Mouse (Mus musculus) hindbrain, embryonic 14.5 days (tissue): ENCODE measurements at regions not wholly inside any gene's neighbourhood (a gene's known extent, or its start where the extent isn't known, plus 50 kb on each side); places are given as distances from the start of the nearest gene placed in this dataset.

Experiments used
- ATAC-seq: fragments of 200-750 bp; cut with Nextera tagmentation; 2 replicates; pipeline ENCODE4 v1.8.0; 2017; ENCODE audit warnings: moderate number of reproducible peaks, mild to moderate bottlenecking, moderate TSS enrichment, moderate library complexity; ENCODE audit not compliant: low FRiP score
- DNase-seq: peaks from one replicate; pipeline ENCODE4 v3.0.0-alpha.2; 2015; ENCODE audit warnings: low spot score
- H3K27ac ChIP-seq: fragments of 300-500 bp; sonication (generic); 2 replicates; pipeline ENCODE4 v1.5.1; 2014; ENCODE audit warnings: mild to moderate bottlenecking, moderate library complexity
- H3K27me3 ChIP-seq: fragments of 300-500 bp; sonication (generic); 2 replicates; pipeline ENCODE4 v1.6.1; 2014; ENCODE audit warnings: mild to moderate bottlenecking, low read length, mixed read lengths; ENCODE audit not compliant: control insufficient read depth, insufficient read depth
- H3K36me3 ChIP-seq: fragments of 300-500 bp; sonication (generic); replicated peaks from 2 replicates; pipeline ENCODE4 v1.6.1; 2014; ENCODE audit not compliant: control insufficient read depth, insufficient read depth
- H3K4me1 ChIP-seq: fragments of 300-500 bp; sonication (generic); replicated peaks from 2 replicates; pipeline ENCODE4 v1.6.1; 2014; ENCODE audit warnings: antibody characterized with exemption, low read length, mixed read lengths; ENCODE audit not compliant: control insufficient read depth, insufficient read depth
- H3K4me2 ChIP-seq: fragments of 300-500 bp; sonication (generic); replicated peaks from 2 replicates; pipeline ENCODE4 v1.6.1; 2014; ENCODE audit warnings: mild to moderate bottlenecking, moderate library complexity
- H3K4me3 ChIP-seq: fragments of 300-500 bp; sonication (generic); replicated peaks from 2 replicates; pipeline ENCODE4 v1.5.1; 2014; ENCODE audit warnings: mild to moderate bottlenecking, low read length
- H3K9ac ChIP-seq: fragments of 300-500 bp; sonication (generic); 2 replicates; pipeline ENCODE4 v1.6.1; 2014
- H3K9me3 ChIP-seq: fragments of 300-500 bp; sonication (generic); 2 replicates; pipeline ENCODE4 v1.6.1; 2016; ENCODE audit warnings: low read length; ENCODE audit not compliant: control insufficient read depth
- WGBS: fragments of 180-500 bp; shearing (Covaris S2); extraction: QIAGEN DNeasy Blood & Tissue Kit; methylation state at CpG from one replicate; pipeline ENCODE4 v1.1.7; 2014; 5-methylcytosine and 5-hydroxymethylcytosine counted together

DNA sequence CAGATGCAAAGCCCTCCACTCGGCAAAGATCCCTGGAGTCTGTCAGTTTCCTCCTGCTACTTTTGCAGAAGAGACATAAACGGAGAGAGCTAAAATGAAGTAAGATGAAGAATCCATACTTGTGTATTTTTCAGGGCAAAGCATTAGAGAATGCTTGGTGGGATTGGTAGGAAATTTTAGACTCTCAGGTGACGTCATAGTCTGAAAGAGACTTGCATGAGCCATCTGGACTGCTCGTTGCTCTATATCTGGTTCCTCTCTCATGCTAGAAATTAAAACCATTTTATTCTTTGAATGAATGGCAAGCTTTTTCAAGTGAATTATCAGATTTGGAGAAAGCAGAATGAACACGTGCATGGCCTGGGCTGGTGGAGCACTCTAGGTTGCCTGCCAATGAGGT, 154.4 kb upstream of the Rnaseh2b start:
- no peak overlapping the region for H3K9ac ChIP-seq
- no peak for DNase-seq
- H3K36me3 ChIP-seq = no peaks in the 10 kb centered on the region
- no peak overlapping the region for H3K27ac ChIP-seq
- H3K9me3 ChIP-seq = no peaks in the 10 kb centered on the region
- no peaks in the 10 kb centered on the region for H3K4me1 ChIP-seq
- no peak for ATAC-seq
- 86% methylated on average over 5 of the region's 5 CpGs for WGBS
- no peak overlapping the region for H3K4me3 ChIP-seq
- H3K4me2 ChIP-seq = no peak overlapping the region
- no peaks in the 10 kb centered on the region for H3K27me3 ChIP-seq

DNA sequence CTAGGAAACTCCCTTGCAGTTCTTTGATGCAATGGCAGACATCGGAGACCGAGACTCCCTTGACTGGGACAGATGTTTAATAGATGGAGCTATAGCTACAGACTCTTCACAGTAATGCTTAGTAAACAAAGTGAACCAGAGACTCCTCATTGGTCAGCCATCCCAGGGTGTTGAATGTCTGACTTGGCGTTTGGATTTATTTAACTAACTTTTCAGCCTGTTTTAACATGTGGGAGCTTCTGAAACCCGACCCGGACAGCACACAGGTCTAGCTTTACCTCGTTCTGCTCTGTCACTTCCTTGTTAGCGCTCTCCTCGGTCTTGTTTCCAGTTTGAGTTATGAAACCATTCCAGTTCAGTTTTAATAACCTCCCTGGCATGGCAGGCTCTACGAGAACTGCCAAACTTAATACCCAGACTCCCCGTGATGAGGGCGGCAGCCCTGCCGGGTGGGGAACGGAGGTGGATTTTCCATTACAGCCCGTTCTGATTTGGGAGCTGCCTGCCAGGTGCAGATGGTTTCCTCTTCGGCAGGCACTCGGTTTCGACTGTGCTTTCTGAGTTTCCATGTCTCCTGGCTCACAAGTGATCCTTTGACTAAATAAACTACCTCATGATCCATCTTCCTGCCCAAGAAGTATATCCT, 147.9 kb upstream of the Rnaseh2b start:
- Histone ChIP-seq H3K4me3 (no peak overlapping the region), H3K27ac (no peak overlapping the region), H3K4me1 (no peaks in the 10 kb centered on the region), H3K36me3 (no peaks in the 10 kb centered on the region), H3K27me3 (no peaks in the 10 kb centered on the region), H3K4me2 (no peak overlapping the region), H3K9ac (no peak overlapping the region), H3K9me3 (no peaks in the 10 kb centered on the region)
- ATAC-seq = no peak
- no peak for DNase-seq
- WGBS = 87% methylated on average over 17 of the region's 17 CpGs

DNA sequence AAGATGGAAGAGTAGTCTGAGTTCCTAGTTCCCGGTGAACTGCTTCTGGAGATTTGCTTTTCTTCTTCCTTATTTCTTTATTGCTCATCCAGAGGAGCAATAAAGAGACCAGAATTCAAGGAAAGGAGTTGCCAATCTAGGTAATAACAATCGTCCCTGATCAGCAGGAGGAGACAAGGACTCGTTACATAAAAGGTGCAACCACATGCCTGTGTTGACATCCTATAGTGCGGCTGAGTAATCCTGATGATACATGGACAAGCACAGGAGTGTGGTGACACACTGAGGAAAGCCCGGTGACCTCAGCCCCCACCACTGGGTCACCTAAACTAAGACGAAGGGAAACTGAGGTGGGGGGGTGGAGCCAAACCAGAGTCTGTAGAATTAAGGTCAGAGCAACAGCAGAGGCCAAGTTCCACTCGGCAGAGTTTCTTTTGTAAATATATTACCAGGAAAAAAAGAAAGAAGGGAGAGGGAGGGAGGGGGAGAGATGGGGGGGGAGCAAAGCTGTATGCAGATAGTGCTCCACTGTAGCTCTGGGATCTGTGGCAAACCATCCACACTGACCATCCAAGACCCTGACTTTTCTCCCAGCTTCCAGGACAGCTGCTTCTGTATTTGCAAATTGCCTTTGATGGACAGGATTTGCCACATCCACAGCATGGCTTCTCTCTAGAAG, 135.2 kb upstream of the Rnaseh2b start:
- no peaks in the 10 kb centered on the region for H3K36me3 ChIP-seq
- no peaks in the 10 kb centered on the region for H3K9me3 ChIP-seq
- DNase-seq = no peak
- H3K9ac ChIP-seq = no peak overlapping the region
- no peak overlapping the region for H3K4me2 ChIP-seq
- no peak overlapping the region for H3K4me3 ChIP-seq
- 80% methylated on average over 7 of the region's 7 CpGs for WGBS
- H3K27me3 ChIP-seq = no peaks in the 10 kb centered on the region
- no peak overlapping the region for H3K27ac ChIP-seq
- ATAC-seq = no peak
- no peaks in the 10 kb centered on the region for H3K4me1 ChIP-seq

DNA sequence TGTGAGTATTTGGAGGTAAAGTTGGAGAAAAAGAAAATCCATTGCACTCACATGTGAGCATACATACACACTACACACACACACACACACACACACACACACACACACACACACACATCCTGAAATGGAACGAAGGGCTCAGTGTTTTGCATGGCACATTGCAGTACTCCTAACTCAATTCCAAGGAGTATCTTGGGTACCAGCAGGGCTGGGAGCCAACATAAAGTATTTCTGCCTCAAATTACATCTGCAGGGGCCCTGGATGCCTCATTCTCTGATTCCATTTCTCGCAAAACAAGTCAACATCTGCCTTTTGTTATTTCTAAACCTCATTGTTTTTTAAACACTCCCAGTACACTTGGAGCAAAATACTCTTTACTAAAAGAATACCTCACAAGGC, 132.7 kb upstream of the Rnaseh2b start:
- WGBS = 73% methylated on average over 2 of the region's 2 CpGs
- H3K9ac ChIP-seq = no peak overlapping the region
- no peak overlapping the region for H3K27ac ChIP-seq
- no peak for DNase-seq
- no peak overlapping the region for H3K4me3 ChIP-seq
- no peak overlapping the region for H3K4me2 ChIP-seq
- H3K27me3 ChIP-seq = no peaks in the 10 kb centered on the region
- no peaks in the 10 kb centered on the region for H3K36me3 ChIP-seq
- H3K4me1 ChIP-seq = no peaks in the 10 kb centered on the region
- no peak for ATAC-seq
- H3K9me3 ChIP-seq = no peaks in the 10 kb centered on the region

DNA sequence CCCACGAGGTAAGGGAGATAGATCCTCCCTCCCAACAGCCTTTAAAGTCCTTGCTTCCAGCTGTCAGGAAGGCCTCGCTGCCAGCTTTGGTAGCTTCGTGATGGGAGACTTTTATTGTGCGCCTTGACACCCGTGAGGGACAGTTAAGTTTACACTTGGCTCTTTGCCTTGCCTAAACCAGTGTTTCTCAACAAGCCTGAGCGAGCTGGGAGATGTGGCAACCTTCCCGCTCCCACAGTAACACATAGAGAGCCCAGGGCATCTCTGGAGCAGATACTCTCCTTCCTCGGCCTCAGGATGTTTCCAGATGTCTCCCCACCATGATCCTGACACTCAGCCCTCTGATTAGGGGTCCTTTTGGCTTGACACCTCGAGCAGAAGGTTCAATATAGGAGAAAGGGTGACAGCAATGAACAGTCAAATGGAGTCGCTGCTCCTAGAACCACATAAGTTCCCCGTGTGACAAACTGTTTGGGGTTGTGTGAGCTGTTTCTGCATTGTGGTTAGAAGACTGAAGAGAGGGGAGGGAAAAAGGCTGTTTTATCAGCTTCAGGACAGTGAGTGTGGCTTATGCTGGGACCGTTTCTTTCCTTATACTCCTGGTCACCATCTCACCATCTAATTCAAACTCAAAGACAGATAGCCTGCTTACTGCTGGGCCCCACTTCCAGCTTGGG, 129.1 kb upstream of the Rnaseh2b start:
- Histone ChIP-seq H3K27ac (no peak overlapping the region), H3K27me3 (no peaks in the 10 kb centered on the region), H3K4me1 (no peaks in the 10 kb centered on the region), H3K9me3 (no peaks in the 10 kb centered on the region), H3K36me3 (no peaks in the 10 kb centered on the region), H3K9ac (no peak overlapping the region), H3K4me3 (no peak overlapping the region), H3K4me2 (no peak overlapping the region)
- WGBS = 70% methylated on average over 12 of the region's 12 CpGs
- DNase-seq (no peak), ATAC-seq (no peak)

DNA sequence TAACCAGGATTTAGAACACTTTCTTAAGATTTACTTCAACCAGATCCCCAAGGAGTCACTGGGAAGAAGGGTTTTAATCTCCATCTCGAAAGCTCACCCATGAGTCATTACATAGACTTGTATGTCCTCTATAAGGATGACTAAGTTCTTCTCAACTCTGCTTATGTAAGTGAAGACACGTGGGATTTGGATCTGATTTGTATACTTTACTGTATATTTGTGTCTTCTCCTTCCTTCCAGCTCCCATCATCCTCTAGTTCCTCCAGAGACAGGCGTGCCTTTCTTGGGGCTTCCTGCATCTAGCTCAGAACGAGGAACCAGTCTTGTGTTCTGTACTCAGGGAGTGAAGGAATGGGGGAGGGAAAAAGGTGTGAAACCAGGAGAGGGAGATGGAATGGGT, 127.5 kb upstream of the Rnaseh2b start:
- WGBS = 85% methylated on average over 4 of the region's 4 CpGs
- Histone ChIP-seq H3K27ac (no peak overlapping the region), H3K9ac (no peak overlapping the region), H3K9me3 (no peaks in the 10 kb centered on the region), H3K36me3 (no peaks in the 10 kb centered on the region), H3K4me1 (no peaks in the 10 kb centered on the region), H3K4me2 (no peak overlapping the region), H3K27me3 (no peaks in the 10 kb centered on the region), H3K4me3 (no peak overlapping the region)
- no peak for DNase-seq
- ATAC-seq = no peak

DNA sequence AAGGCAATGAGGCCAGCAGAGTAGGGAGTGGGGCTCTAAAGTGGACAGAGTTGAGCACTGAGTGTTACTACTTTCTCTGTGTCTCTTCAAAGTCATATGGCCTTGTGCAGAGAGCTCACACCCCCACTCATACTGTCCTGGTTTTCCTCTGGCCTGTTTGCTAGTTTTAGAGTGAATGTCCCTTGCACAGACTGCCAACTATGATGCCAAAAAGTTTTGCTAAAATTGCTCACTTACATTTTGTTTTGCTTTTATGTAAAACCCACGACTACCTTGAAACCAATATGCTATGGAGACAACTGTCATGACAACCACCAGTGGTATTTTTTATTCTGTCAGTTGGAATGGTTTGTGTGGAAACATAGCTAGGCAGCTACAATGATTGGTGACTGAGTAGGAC, 126.4 kb upstream of the Rnaseh2b start:
- DNase-seq = no peak
- Histone ChIP-seq H3K36me3 (no peaks in the 10 kb centered on the region), H3K4me2 (no peak overlapping the region), H3K4me3 (no peak overlapping the region), H3K9me3 (no peaks in the 10 kb centered on the region), H3K27me3 (no peaks in the 10 kb centered on the region), H3K27ac (no peak overlapping the region), H3K4me1 (no peaks in the 10 kb centered on the region), H3K9ac (no peak overlapping the region)
- 87% methylated on average over 1 of the region's 1 CpGs for WGBS
- ATAC-seq = no peak

DNA sequence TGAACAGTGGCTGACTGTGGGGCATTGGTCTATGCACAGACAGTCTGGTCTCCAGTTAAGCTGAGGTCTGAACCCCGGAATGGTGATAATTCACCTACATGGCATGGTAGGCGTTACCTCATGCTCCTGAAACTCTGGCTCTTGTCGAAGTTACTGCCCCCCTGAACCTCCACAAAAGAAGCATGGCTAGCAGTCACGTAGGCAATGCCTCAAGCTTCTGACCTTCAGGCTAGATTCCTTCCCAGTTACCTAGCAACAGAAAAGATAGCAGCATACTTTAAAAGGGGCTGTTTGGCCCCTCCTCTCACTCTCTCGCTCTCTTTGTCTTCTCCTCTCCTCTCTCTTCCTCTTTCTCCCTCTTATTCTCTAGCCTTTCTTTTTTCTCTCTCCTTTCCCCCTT, 125.8 kb upstream of the Rnaseh2b start:
- H3K36me3 ChIP-seq = no peaks in the 10 kb centered on the region
- H3K4me2 ChIP-seq = no peak overlapping the region
- no peak overlapping the region for H3K9ac ChIP-seq
- no peak overlapping the region for H3K4me3 ChIP-seq
- H3K27ac ChIP-seq = no peak overlapping the region
- H3K4me1 ChIP-seq = no peaks in the 10 kb centered on the region
- 41% methylated on average over 5 of the region's 5 CpGs for WGBS
- H3K27me3 ChIP-seq = no peaks in the 10 kb centered on the region
- no peaks in the 10 kb centered on the region for H3K9me3 ChIP-seq
- DNase-seq (no peak), ATAC-seq (no peak)

DNA sequence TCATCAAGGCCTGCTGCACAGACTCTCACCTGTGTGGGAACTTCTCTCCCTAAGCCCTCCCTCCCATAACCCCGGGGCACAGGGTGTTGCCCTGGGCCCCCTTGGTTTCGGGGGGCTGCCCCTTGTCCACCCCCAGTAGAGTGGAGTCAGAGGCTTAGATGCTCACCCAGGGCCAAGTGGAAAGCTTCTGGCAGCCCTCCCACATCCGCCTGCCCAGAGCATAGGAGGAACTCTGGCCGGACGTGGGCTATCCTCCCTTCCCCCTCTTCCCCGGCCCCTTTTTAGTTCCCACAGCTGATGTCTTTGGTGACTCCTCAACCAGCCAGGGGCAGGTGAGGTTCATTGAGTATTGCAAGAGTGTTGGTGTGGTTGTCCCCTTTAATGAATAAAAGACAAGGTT, 125.3 kb upstream of the Rnaseh2b start:
- Histone ChIP-seq H3K9me3 (no peaks in the 10 kb centered on the region), H3K4me2 (no peak overlapping the region), H3K9ac (no peak overlapping the region), H3K4me1 (no peaks in the 10 kb centered on the region), H3K27me3 (no peaks in the 10 kb centered on the region), H3K4me3 (no peak overlapping the region), H3K36me3 (no peaks in the 10 kb centered on the region), H3K27ac (no peak overlapping the region)
- 75% methylated on average over 6 of the region's 6 CpGs for WGBS
- ATAC-seq = no peak
- no peak for DNase-seq
